Comparison of ENCODE assay signal across 1 mouse cellular context in genomic region chr2:120207926-120208325, GRCm38 (mm10).
TF ChIP-seq lines count a peak whose summit lies in the region.

No protein-coding gene starts in this region.

TF ChIP-seq in CH12.LX, 34 proteins besides CTCF, POLR2A, EP300 and RAD21 (continued from another document):
- TF ChIP-seq UBTF (IDR thresholded peaks at IDR 0.05; ENCODE audit: low read depth, low read length) = no peak
- no peak for TF ChIP-seq ZNF384 (IDR thresholded peaks at IDR 0.05; ENCODE audit: low read depth, low read length)
- TF ChIP-seq ZMIZ1 (IDR thresholded peaks at IDR 0.05; ENCODE audit: low read depth, low read length) = no peak
- TF ChIP-seq SMC3 (IDR thresholded peaks at IDR 0.05; ENCODE audit: low read depth, low read length) = no peak
- TF ChIP-seq MAFK (IDR thresholded peaks at IDR 0.05; ENCODE audit: insufficient replicate concordance, low read length) = no peak
- no peak for TF ChIP-seq ZKSCAN1 (IDR thresholded peaks at IDR 0.05; ENCODE audit: borderline replicate concordance, low read depth, low read length)
